Mouse (Mus musculus) spleen, postnatal 4 days (tissue): Measurements from ENCODE around the gene Srl.

ENCODE experiments used
- DNase-seq, 2 experiments: peaks; one replicate each; pipeline ENCODE4 v3.0.0; 2022; ENCODE audit warnings: low spot score in 2 of 2

Gene Srl

GRCm38 (mm10) chr16:4519157-4519556, 22.5 kb downstream of the Srl start:
- no peak for DNase-seq

DNA sequence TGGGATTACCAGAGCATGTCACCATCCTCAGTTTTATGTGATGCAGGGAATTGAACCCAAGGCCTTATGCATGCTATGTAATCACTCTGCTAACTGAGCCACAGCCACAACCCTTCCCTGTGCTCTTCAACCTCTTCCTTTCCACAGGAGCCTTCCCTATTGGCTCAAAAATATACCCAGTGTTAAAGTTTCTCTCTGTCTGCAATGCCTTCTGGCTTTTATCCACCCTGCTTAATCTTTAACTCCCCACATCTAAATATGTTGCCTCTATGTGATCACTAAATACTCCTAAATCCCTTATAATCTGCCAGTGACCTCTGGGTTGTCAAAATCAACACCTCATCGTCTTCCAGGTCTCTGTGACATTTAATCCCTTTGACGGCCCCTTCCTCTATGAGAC, 23.7 kb downstream of the Srl start:
- no peak for DNase-seq

DNA sequence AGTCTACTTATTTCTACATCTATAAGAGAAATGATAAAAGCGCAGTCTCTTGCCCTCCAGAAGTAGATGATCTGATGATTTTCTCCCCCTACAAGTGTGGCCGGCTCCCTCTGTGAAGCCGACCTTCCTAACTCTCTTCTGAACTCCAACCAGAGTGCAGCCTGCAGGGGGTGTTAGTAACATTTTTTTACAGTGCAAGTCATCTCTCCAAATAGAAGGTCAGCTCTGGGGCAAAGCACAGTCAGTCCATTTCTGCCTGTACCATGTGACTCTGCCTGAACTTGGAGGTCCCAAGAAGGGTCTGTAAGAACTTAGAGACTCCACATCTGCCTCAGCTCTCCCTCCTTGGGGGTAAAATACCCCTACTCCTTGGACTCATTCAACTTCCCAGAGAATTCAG, 27.2 kb downstream of the Srl start:
- DNase-seq = no peak

DNA sequence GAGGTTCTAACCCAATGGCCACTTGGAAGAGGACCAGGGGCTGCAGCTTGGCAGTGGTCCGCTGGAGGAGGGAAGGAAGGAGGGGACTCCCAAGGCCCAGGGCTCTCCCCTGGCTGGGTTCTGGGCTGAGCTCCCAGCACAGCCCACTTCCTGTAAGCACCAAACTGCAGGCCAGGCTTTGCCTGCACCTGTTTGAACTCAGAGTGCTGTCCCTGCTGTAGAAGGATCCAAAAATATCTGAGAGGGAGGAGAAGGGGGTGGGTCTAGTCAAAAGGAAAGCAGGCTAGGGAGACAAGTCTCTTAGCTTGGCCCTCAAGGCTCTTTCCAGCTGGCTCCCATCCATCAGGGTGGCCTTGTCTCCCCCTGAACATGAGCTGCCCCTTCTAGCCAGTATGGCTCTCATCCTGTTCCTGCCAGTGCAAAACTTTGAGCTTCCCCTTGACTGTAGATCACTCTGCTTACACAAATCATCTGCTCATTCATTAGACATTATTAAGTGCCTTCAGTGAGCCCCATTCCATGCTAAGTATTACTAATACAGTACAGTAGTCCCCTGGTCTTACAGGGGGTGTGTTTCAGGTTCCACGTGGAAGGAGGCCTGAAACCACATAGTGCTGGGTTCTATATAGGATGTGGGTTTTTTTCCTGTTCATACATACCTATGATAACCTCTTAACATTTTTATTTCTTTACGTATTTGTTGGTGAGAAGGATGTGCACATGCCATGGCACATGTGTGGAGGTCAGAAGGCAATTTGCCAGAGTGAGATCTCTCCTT, 28.8 kb downstream of the Srl start:
- DNase-seq = no peak

DNA sequence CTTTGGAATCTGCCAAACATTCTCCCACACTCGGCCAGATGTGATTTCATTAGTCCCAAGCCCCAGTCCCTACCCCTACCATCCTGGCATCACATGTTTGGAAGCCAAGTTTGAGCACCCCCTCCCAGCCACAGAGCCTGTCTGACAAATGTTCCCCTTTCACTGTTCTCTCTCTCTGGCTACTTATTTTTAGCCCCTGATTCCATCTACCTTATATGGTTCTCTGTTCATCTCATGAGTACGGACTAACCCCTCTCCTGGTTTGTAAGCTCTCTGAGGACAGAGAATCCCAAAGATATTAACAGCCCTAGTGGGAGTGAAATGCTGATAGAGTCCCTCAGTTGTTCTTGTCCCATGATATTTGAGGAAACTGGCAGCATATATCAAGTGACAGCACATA, 30.2 kb downstream of the Srl start:
- no peak for DNase-seq

DNA sequence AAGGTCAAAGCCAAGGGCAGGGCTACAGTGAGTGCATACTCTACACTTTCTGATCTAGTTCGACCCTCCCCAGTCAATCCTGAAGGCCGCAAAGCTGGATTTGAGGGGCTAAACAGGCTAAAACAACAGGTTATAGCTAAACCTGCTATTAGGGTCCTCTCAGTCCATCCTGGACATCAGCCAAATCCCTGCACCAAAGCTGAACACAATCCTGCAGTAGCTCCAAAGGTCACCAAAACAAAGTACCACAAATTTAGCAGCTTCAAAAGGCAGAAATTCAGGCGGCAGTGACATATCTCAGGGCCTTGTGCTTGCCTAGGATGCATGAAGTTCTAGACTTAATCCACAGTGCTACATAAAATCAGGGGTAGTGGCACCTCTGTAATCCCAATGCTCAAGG, 35.4 kb downstream of the Srl start:
- no peak for DNase-seq

GRCm38 (mm10) chr16:4503495-4503894, 38.1 kb downstream of the Srl start:
- no peak for DNase-seq

- DNase-seq = no peak
Observed at GRCm38 (mm10) chr16:4502568-4502967, 39.0 kb downstream of the Srl start.

- DNase-seq = no peak
Observed at GRCm38 (mm10) chr16:4501703-4502102, 39.9 kb downstream of the Srl start.

- DNase-seq = peak; percentile 37 to 68
Observed at GRCm38 (mm10) chr16:4500598-4501385, 40.8 kb downstream of the Srl start.

DNA sequence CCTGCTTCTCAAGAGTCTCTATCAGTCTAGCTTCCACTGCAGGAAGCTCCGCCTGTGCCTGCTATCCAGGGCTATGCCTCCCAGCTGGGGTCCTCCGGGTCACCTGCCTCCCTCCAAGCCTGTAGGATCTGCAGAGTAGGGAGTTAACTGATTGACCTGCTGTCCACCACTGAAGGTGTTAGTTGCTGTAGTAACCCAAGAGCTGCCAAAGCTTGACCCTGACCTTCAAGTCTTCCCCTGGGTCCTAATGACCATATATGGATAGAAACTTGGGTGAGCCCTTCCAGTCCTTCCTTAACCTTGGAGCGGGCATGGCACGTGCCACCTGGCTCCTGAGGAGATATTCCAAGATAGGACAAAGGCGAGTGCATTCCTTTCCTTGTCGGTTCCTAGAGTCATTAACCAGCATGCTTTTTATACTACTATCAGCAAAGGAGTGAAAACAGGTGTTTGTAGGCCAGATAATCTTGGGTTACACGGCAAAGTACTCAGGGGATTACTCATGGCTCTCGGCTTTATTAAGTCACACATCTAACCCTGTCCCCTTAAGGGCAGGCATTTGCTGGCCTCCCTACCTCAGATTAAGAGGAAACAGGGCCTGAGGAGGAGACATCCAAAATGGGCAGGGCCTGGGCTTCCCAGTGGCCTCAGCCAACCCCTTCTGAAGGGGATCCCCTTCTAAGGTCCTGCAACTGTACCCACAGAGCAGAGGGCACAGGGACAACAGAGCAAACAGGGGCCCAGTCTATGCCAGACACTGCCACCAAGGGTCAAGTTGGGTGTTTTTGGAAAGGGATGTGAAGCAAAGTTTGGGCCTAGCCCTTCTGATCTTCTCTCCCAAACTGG, 43.6 kb downstream of the Srl start:
- no peak for DNase-seq

- no peak for DNase-seq
Observed at GRCm38 (mm10) chr16:4496470-4496869, 45.1 kb downstream of the Srl start.

- peak in 1 of 2 experiments; percentile 50 for DNase-seq
Observed at GRCm38 (mm10) chr16:4495861-4496260, 45.8 kb downstream of the Srl start.

DNA sequence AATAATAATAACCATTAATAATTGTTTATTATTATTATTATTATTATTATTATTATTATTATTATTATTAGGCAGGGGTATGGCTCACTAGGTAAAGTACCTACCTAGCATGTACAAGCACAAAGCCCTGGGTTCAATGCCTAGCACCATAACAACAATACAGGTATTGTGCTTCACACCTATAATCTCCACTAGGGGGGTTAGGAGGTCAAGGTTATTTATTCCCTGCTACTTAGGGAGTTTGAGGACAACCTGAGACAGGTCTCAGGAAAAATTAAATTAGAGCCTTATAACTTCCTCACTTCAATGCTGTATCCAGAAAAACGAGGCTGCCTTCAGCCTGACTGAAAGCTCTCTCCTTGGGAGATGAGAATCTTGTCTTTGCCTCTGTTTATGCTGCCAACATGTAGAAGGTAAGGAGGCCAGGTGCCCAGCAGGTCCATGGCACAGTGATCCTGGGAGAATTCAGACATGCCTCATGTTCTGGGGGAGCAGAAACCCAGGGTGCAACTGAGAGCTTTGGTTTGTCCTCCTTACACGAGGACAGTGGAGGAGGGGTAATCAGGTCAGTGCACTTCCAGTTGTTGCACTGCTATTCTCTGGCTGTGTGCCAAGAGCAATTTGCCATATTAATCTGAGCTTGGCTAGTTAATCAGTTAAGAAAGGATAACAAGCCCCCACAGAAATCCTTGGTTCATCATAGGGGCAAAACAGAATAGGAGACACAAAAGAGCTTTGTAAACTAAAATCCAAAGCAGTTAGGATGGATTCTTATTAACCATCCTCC, 48.6 kb downstream of the Srl start:
- no peak for DNase-seq

DNA sequence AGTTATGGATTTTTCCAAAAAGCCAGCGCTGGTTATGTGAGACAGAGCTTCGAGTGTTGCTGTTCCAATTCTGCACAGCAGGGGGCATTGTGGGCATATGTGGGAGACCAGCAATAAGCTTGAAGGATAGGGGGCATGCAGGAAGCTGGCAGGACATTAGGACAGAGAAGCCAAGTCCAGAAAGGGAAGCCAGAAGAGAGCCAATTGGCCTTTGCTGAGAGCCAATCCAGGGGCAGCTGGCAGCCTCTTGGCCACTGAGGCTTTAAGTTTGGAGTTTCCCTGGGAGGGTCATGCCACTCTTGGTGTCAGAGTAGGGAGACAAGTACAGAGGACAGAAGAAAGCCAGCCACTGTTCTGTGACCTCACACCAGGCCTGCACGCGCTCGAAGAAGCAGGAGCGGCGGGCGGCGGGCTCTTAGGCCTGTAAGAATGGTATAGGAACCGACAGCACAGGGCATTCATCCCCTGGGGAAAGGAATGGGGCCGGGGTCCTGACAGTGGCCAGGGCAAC, 52.4 kb downstream of the Srl start:
- peak; percentile 80 to 93 for DNase-seq

- no peak for DNase-seq
Observed at GRCm38 (mm10) chr16:4480616-4481265, 60.9 kb downstream of the Srl start.

- no peak for DNase-seq
Observed at GRCm38 (mm10) chr16:4477591-4478215, 63.9 kb downstream of the Srl start.

- DNase-seq = peak; percentile 93 to 99
Observed at GRCm38 (mm10) chr16:4474882-4475803, 66.5 kb downstream of the Srl start.
